Mouse (Mus musculus) lung, embryonic 14.5 days (tissue): Measurements from ENCODE around the gene Olfr885. TPM values are rescaled to one million over a fixed set of nuclear protein-coding genes. Genes with fewer than 3 reads are reported as not detected.

Experiments
- ATAC-seq: fragments of 200-750 bp; cut with Nextera tagmentation; 2 replicates; pipeline ENCODE4 v1.8.0; 2017; ENCODE audit warnings: mild to moderate bottlenecking, moderate TSS enrichment, moderate library complexity; ENCODE audit not compliant: insufficient read depth
- DNase-seq: peaks from one replicate; pipeline ENCODE4 v3.0.0-alpha.2; 2015
- H3K27ac ChIP-seq: fragments of 300-500 bp; sonication (generic); 2 replicates; pipeline ENCODE4 v1.5.1; 2014; ENCODE audit warnings: low read depth, mild to moderate bottlenecking, moderate library complexity
- H3K27me3 ChIP-seq: fragments of 300-500 bp; sonication (generic); 2 replicates; pipeline ENCODE4 v1.6.1; 2014; ENCODE audit warnings: low read length, control low read depth; ENCODE audit not compliant: insufficient read depth
- H3K36me3 ChIP-seq: fragments of 300-500 bp; sonication (generic); 2 replicates; pipeline ENCODE4 v1.6.1; 2014; ENCODE audit warnings: control low read depth; ENCODE audit not compliant: insufficient read depth
- H3K4me1 ChIP-seq: fragments of 300-500 bp; sonication (generic); 2 replicates; pipeline ENCODE4 v1.6.1; 2014; ENCODE audit warnings: antibody characterized with exemption, control low read depth; ENCODE audit not compliant: insufficient read depth
- H3K4me2 ChIP-seq: fragments of 300-500 bp; sonication (generic); 2 replicates; pipeline ENCODE4 v1.6.1; 2014; ENCODE audit warnings: mild to moderate bottlenecking
- H3K4me3 ChIP-seq: fragments of 300-500 bp; sonication (generic); 2 replicates; pipeline ENCODE4 v1.5.1; 2014; ENCODE audit warnings: low read depth, low read length
- H3K9ac ChIP-seq: fragments of 300-500 bp; sonication (generic); 2 replicates; pipeline ENCODE4 v1.6.1; 2014
- H3K9me3 ChIP-seq: fragments of 300-500 bp; sonication (generic); 2 replicates; pipeline ENCODE4 v1.6.1; 2016; ENCODE audit warnings: low read depth, low read length, control low read depth
- CTCF ChIP-seq: IDR thresholded peaks from 2 replicates; pipeline ENCODE4 v1.5.1; 2016; ENCODE audit warnings: antibody characterized with exemption, low read depth
- WGBS: fragments of 180-500 bp; shearing (Covaris S2); extraction: QIAGEN DNeasy Blood & Tissue Kit; methylation state at CpG from one replicate; pipeline ENCODE4 v1.1.7; 2014; 5-methylcytosine and 5-hydroxymethylcytosine counted together
- polyA plus RNA-seq: library from polyadenylated mRNA; unstranded; fragments of >200 nt; fragmentation: Nextera tagmentation; extraction: Ambion mirVana; gene quantifications from 2 replicates; pipeline ENCODE4 v1.2.1, GENCODE M21; 2014

The Olfr885 gene
- not detected in 2 replicates for polyA plus RNA-seq

DNA sequence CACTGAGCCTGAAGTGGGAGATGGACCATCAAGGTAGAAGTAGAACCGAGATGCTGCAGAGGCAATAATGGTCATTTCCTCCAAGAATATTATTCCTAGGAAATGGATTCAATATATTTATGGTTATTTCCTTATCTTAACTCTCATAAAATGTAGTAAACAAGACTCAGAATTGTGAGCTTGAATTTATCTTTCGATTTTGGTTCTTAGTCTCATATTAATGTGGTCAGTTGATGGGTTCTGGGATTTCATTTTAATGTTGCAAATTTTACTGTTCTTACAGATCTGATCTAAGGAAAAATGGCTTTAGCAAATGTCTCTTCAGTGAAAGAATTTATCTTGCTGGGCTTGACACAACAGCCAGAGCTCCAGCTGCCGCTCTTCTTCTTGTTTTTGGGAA, at the start of gene Olfr885:
Gene Olfr885, plus strand, starts transcription at position 301 of the 400 bp plus-strand sequence.
- no peak for ATAC-seq

DNA sequence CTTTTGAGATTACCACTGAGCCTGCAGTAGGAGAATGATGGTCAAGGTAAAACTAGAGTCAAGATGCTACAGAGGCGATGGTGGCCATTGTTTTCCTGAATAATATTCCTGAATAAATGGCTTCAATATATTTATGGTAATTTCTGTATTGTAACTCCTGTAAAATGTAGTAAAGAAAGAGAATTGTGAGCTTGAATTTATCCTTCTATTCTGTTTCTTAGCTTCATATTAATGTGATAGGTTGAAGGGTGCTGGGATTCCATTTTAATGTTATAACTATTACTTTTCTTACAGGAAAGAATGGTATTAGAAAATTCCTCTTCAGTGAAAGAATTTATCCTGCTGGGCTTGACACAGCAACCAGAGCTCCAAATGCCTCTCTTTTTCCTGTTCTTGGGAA, 35.6 kb upstream of the Olfr885 start, which contains the start of gene Olfr883:
Gene Olfr883, plus strand, starts transcription at position 301 of the 400 bp plus-strand sequence.
- H3K27ac ChIP-seq, result no peak within 1 kb of the TSS
- H3K4me1 ChIP-seq, result no peaks in the 10 kb centered on the region
- no peaks in the 10 kb centered on the region for H3K9me3 ChIP-seq
- H3K9ac ChIP-seq, result no peak within 1 kb of the TSS
- H3K4me2 ChIP-seq, result no peak within 1 kb of the TSS
- 85% methylated on average over 1 of the region's 1 CpGs for WGBS
- ATAC-seq, result no peak
- no peak for DNase-seq
- TF ChIP-seq CTCF, result no peak
- no peak within 1 kb of the TSS for H3K4me3 ChIP-seq
- no peaks in the 10 kb centered on the region for H3K27me3 ChIP-seq
- H3K36me3 ChIP-seq, result no peaks in the 10 kb centered on the region

More for the DNA sequence above, at the start of gene Olfr885:
- Histone ChIP-seq H3K27ac (no peak within 1 kb of the TSS), H3K4me1 (no peaks in the 10 kb centered on the region), H3K27me3 (no peaks in the 10 kb centered on the region), H3K36me3 (no peaks in the 10 kb centered on the region), H3K4me3 (no peak within 1 kb of the TSS), H3K4me2 (no peak within 1 kb of the TSS), H3K9me3 (no peaks in the 10 kb centered on the region), H3K9ac (no peak within 1 kb of the TSS)
- WGBS, result 90% methylated on average over 3 of the region's 3 CpGs
- TF ChIP-seq CTCF, result no peak
- DNase-seq, result no peak

DNA sequence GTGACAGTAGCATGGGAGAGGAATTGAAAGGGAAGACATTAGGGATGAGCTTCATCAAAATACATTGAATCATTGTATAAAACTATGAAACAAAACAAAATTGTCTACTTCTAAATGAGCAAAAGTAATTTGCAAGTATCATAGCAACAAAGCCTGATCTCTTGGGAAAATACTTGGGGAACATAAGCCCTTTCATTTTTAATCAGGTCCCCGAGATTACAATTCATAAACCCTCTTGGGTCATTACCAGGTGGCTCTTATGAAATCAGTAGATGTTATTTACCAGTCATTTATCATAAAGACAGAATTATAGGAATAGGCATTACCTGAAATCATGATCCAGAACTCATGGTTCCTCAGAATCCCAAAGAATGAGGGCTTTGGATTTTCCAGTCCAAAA, 14.9 kb upstream of the Olfr885 start, which contains the start of gene Olfr884:
Gene Olfr884, plus strand, starts transcription at position 301 of the 400 bp plus-strand sequence.
- Histone ChIP-seq H3K27me3 (no peaks in the 10 kb centered on the region), H3K9ac (no peak within 1 kb of the TSS), H3K4me3 (no peak within 1 kb of the TSS), H3K9me3 (no peaks in the 10 kb centered on the region), H3K4me1 (no peaks in the 10 kb centered on the region), H3K27ac (no peak within 1 kb of the TSS), H3K4me2 (no peak within 1 kb of the TSS), H3K36me3 (no peaks in the 10 kb centered on the region)
- no peak for TF ChIP-seq CTCF
- WGBS, result 58% methylated on average over 1 of the region's 1 CpGs
- no peak for ATAC-seq
- DNase-seq, result no peak

DNA sequence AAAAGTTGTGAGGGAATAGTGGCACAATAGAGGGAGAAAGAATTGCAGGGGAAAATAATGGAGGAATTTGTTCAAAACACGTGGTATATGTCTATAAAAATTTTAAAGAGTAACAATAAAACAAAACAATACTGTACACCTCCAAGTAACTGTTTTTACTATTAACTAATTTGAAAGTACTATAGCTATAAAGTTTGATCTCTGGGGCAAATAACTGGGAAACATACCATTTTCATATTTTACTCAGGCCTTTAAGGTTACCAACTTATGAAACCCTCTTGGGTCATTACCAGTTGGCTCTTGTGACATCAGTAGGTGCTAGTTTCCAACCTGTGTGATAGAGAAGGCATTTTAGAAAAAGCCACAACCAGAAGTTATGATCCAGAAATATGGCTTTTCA, 22.6 kb downstream of the Olfr885 start, which contains the start of gene Olfr887:
Gene Olfr887, plus strand, starts transcription at position 301 of the 400 bp plus-strand sequence.
- H3K9ac ChIP-seq, result no peak within 1 kb of the TSS
- no peak for DNase-seq
- WGBS, result 76% methylated on average over 1 of the region's 1 CpGs
- no peaks in the 10 kb centered on the region for H3K27me3 ChIP-seq
- ATAC-seq, result no peak
- no peak within 1 kb of the TSS for H3K4me3 ChIP-seq
- H3K9me3 ChIP-seq, result no peaks in the 10 kb centered on the region
- no peak within 1 kb of the TSS for H3K27ac ChIP-seq
- H3K36me3 ChIP-seq, result no peaks in the 10 kb centered on the region
- TF ChIP-seq CTCF, result no peak
- H3K4me2 ChIP-seq, result no peak within 1 kb of the TSS
- H3K4me1 ChIP-seq, result no peaks in the 10 kb centered on the region

DNA sequence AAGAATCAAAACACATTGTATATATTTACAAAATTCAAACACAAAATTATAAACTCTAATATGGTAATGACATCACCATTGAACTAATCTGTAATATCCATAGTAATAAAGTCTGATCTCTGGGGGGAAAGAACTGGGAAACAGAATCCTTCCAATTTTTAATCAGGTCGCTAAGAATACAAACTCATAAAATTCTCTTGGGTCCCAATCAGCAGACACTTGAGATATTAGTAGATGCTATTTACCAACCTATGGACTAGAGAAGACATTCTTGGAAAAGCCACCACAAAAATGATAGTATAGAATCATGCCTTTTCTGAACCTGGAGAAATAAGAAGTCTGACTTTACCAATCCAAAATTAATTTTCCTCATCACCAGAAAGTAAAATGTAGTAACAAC, 46.7 kb downstream of the Olfr885 start, which contains the start of gene Olfr888:
Gene Olfr888, plus strand, starts transcription at position 301 of the 400 bp plus-strand sequence.
- no peak within 1 kb of the TSS for H3K4me3 ChIP-seq
- no peaks in the 10 kb centered on the region for H3K9me3 ChIP-seq
- H3K36me3 ChIP-seq, result no peaks in the 10 kb centered on the region
- H3K27me3 ChIP-seq, result no peaks in the 10 kb centered on the region
- ATAC-seq, result no peak
- TF ChIP-seq CTCF, result no peak
- DNase-seq, result no peak
- H3K9ac ChIP-seq, result no peak within 1 kb of the TSS
- no peak within 1 kb of the TSS for H3K4me2 ChIP-seq
- WGBS, result 86% methylated on average over 1 of the region's 1 CpGs
- no peaks in the 10 kb centered on the region for H3K4me1 ChIP-seq
- H3K27ac ChIP-seq, result no peak within 1 kb of the TSS

Other genes starting within 250 kb of the Olfr885 start
- gene Olfr877, start 207.1 kb upstream of the Olfr885 start, polyA plus RNA-seq, result not detected in 2 replicates
- not detected in 2 replicates for gene Olfr145, start 164.6 kb upstream of the Olfr885 start, polyA plus RNA-seq
- gene Olfr878, start 143.5 kb upstream of the Olfr885 start, polyA plus RNA-seq, result not detected in 2 replicates
- not detected in 2 replicates for gene Olfr881, start 69.5 kb upstream of the Olfr885 start, polyA plus RNA-seq
- gene Olfr883, start 35.5 kb upstream of the Olfr885 start, polyA plus RNA-seq, result not detected in 2 replicates
- gene Olfr884, start 14.8 kb upstream of the Olfr885 start, polyA plus RNA-seq, result not detected in 2 replicates
- gene Olfr887, start 22.8 kb downstream of the Olfr885 start, polyA plus RNA-seq, result not detected in 2 replicates
- gene Olfr888, start 46.8 kb downstream of the Olfr885 start, polyA plus RNA-seq, result not detected in 2 replicates
- 0.04 and 0.05 TPM in 2 replicates for gene Olfr889, start 53.9 kb downstream of the Olfr885 start, polyA plus RNA-seq
- not detected in 2 replicates for gene Olfr890, start 81.2 kb downstream of the Olfr885 start, polyA plus RNA-seq
- not detected in 2 replicates for gene Olfr891, start 119.5 kb downstream of the Olfr885 start, polyA plus RNA-seq
- gene Olfr893, start 147.0 kb downstream of the Olfr885 start, polyA plus RNA-seq, result not detected in 2 replicates
- not detected in 2 replicates for gene Olfr894, start 156.7 kb downstream of the Olfr885 start, polyA plus RNA-seq
- not detected in 2 replicates for gene Olfr143, start 191.5 kb downstream of the Olfr885 start, polyA plus RNA-seq
- gene Olfr895, start 206.5 kb downstream of the Olfr885 start, polyA plus RNA-seq, result not detected in 2 replicates
- gene Olfr896-ps1, start 229.8 kb downstream of the Olfr885 start, polyA plus RNA-seq, result not detected in 2 replicates